Mouse (Mus musculus): Measurements from ENCODE around the gene Tbrg4.

DNA sequence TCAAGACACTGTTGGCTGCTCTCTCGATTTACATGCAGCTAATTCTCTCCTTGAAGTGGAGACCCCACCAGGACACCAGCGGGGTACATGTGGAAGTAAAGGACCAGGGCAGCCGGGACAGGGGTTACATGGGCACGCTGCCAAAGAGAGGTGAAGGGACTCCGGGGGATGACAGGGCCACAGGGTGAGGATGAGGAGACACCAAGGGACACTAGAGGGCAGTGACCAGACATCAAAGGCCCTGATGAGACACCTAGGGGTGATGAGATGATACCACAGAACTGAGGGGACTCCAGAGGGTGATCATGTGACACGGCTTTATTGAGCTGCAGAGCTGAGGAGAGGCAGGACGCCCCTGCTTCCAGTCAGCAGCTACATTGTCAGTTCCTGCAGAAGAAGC lies 28.3 kb downstream of the Tbrg4 start:
- no peak for TF ChIP-seq CTCF (IDR thresholded peaks at IDR 0.05; ENCODE audit: low read depth, low read length)
- no peak for TF ChIP-seq POLR2A (IDR thresholded peaks at IDR 0.05; ENCODE audit: borderline replicate concordance, low read depth, low read length)
